Mouse (Mus musculus): ENCODE data around the gene Txnip. TPM values are rescaled to one million over a fixed set of nuclear protein-coding genes. Genes with fewer than 3 reads are reported as not detected.

Txnip gene
- polyA plus RNA-seq, 1 experiment from 2014 or later, result 157 TPM

- Histone ChIP-seq H3K4me1 (peaks cover 42% of the 10 kb centered on the region), H3K9ac (no peak overlapping the region), H3K9me3 (no peaks in the 10 kb centered on the region), H3K36me3 (peaks cover 23% of the 10 kb centered on the region), H3K27me3 (no peaks in the 10 kb centered on the region), H3K4me2 (no peak overlapping the region), H3K4me3 (no peak overlapping the region), H3K27ac (peak overlapping the region; percentile 57)
- no peak for ATAC-seq (ENCODE audit: insufficient number of reproducible peaks, low FRiP score, low TSS enrichment, low read depth)
- 56% methylated on average over 10 of the region's 10 CpGs for WGBS
These were observed 4.4 kb downstream of the Txnip start for GRCm38 (mm10) chr3:96561946-96562681.

DNA sequence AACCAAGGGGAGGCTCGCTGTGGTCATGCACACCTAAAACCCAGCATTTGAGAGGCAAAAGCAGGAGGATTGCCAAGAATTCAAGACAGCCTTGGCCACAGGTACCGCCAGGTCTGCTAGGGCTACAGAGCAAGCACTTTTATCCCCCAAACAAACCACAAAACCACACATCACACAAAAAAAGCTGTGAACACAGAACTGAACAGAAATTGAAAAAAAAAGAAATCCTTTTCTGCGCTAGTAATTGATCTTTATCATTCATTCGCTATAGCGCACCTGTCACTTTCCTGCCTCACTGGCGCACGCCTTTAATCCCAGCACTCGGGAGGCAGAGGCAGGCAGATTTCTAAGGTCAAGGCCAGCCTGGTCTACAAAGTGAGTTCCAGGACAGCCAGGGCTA, 5.5 kb downstream of the Txnip start:
- Histone ChIP-seq H3K4me3 (no peak overlapping the region), H3K4me2 (no peak overlapping the region), H3K4me1 (peaks cover 40% of the 10 kb centered on the region), H3K9me3 (no peaks in the 10 kb centered on the region), H3K27ac (no peak overlapping the region), H3K27me3 (no peaks in the 10 kb centered on the region), H3K9ac (no peak overlapping the region), H3K36me3 (peaks cover 23% of the 10 kb centered on the region)
- ATAC-seq (ENCODE audit: insufficient number of reproducible peaks, low FRiP score, low TSS enrichment, low read depth), result no peak
- WGBS, result 87% methylated on average over 8 of the region's 8 CpGs

DNA sequence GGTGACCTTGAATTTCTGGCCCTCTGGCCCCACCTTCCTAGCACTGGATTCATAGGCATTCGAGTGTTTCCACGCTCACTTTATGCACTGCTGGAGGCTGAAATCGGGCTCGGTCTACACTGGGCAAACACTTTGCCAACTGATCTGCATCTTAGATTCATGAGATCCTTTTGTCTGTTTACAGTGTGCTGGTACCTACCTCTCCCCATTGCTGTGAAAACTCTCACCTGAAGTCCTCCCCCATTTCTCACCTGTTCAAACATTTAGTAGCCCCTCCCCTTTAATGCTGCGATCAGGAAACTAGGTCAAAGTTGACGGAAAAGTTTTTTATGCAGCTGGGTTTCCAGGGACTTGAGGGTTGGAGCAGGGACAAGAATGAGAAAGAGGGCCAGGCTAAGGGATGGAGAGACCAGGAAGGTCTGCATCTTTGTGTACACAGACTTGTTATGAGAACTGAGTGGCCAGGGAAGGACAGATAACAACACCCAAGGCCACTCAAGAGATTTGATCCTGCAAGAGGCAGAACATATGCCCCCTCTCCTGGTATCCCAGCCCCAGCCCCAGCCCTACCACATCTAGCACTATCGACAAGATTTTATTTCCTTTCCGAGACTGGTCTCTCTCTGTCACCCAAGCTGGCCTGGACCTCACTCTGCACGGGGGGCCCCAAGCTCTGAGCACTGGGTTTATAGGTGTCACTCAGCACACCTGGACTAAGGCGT, 6.3 kb downstream of the Txnip start:
- H3K36me3 ChIP-seq, result peaks cover 23% of the 10 kb centered on the region
- no peaks in the 10 kb centered on the region for H3K9me3 ChIP-seq
- peak; percentile 52; the same call in 1 of the 2 replicates for ATAC-seq (ENCODE audit: insufficient number of reproducible peaks, low FRiP score, low TSS enrichment, low read depth)
- 40% methylated on average over 10 of the region's 10 CpGs for WGBS
- peak overlapping the region; percentile 17; the same call in 1 of the 2 replicates for H3K4me2 ChIP-seq
- no peak overlapping the region for H3K4me3 ChIP-seq
- H3K4me1 ChIP-seq, result peaks cover 40% of the 10 kb centered on the region
- H3K27ac ChIP-seq, result peak overlapping the region; percentile 75
- H3K9ac ChIP-seq, result no peak overlapping the region
- no peaks in the 10 kb centered on the region for H3K27me3 ChIP-seq

DNA sequence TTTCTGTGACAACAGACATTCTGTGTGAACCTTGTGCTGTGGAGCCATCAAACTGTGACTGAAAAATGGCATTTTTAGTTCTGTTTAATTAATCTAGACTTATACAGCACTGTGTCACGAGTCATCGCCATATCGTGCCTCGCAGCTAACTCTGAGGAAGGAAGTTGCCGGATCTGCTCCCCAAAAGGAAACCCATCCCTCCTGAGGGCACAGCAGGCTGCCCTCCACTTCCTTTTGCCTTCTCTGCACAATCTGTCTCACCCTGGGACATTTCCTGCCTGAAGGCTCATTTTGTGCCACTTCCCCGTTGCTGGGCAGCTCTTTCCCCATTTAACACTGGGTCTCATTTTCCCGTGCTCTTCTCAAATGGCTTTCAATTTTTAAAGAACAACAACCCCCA, 6.9 kb downstream of the Txnip start:
- Histone ChIP-seq H3K4me2 (peak overlapping the region; percentile 17; the same call in 1 of the 2 replicates), H3K27ac (peak overlapping the region; percentile 75), H3K4me1 (peaks cover 36% of the 10 kb centered on the region), H3K36me3 (peaks cover 19% of the 10 kb centered on the region), H3K27me3 (no peaks in the 10 kb centered on the region), H3K9ac (no peak overlapping the region), H3K4me3 (no peak overlapping the region), H3K9me3 (no peaks in the 10 kb centered on the region)
- ATAC-seq (ENCODE audit: insufficient number of reproducible peaks, low FRiP score, low TSS enrichment, low read depth), result no peak
- 38% methylated on average over 7 of the region's 7 CpGs for WGBS

DNA sequence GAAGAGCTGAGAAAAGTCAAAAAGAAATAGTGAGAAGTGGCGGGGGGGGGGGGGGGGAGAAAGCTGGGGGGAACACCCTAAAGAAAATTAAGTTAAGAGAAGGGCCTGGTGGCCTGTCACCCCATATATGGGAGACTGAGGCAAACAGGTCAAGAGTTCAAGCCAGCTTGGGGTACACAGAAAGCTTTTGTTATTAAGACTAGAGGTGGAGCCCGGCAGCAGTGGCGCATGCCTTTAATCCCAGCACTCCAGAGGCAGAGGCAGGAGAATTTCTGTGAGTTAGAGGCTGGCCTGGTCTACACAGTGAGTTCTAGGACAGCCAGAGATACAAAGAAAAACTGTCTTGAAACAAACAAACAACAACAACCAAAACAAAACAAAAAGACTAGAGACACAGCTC, 7.3 kb downstream of the Txnip start:
- peaks cover 14% of the 10 kb centered on the region for H3K36me3 ChIP-seq
- no peaks in the 10 kb centered on the region for H3K27me3 ChIP-seq
- no peaks in the 10 kb centered on the region for H3K9me3 ChIP-seq
- H3K27ac ChIP-seq, result peak overlapping the region; percentile 38; the same call in 1 of the 2 replicates
- H3K9ac ChIP-seq, result no peak overlapping the region
- peaks cover 31% of the 10 kb centered on the region for H3K4me1 ChIP-seq
- no peak overlapping the region for H3K4me2 ChIP-seq
- H3K4me3 ChIP-seq, result no peak overlapping the region
- WGBS, result 90% methylated on average over 2 of the region's 3 CpGs
- ATAC-seq (ENCODE audit: insufficient number of reproducible peaks, low FRiP score, low TSS enrichment, low read depth), result no peak

- Histone ChIP-seq H3K4me2 (no peak overlapping the region), H3K27me3 (no peaks in the 10 kb centered on the region), H3K4me1 (peaks cover 17% of the 10 kb centered on the region), H3K27ac (no peak overlapping the region), H3K9me3 (no peaks in the 10 kb centered on the region), H3K4me3 (no peak overlapping the region), H3K9ac (no peak overlapping the region), H3K36me3 (no peaks in the 10 kb centered on the region)
- ATAC-seq (ENCODE audit: insufficient number of reproducible peaks, low FRiP score, low TSS enrichment, low read depth), result no peak
- 74% methylated on average over 8 of the region's 8 CpGs for WGBS
These were observed 9.1 kb downstream of the Txnip start for GRCm38 (mm10) chr3:96566661-96567450.

DNA sequence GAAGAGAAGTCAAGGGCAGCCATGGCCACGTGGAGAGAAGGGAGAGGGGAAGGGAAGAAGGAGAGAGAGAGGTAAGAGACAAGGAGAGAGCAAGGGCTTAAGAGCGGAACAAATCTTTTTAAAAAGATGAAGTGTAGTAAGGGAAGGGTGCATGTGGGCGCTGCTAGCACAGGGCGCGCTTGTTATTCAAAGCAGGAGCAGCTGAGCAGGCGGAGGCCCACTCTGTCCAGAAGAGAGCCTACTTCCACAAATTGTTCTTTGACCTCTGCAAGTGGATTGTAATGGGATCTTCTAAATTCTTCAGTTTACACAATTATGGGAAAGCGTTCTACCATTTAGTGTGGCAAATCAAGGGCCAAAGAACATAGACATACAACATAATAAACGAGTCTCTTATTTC, 10.8 kb downstream of the Txnip start:
- Histone ChIP-seq H3K36me3 (no peaks in the 10 kb centered on the region), H3K9ac (no peak overlapping the region), H3K4me1 (peaks cover 11% of the 10 kb centered on the region), H3K9me3 (no peaks in the 10 kb centered on the region), H3K27ac (peak overlapping the region; percentile 50; the same call in 1 of the 2 replicates), H3K4me2 (no peak overlapping the region), H3K27me3 (no peaks in the 10 kb centered on the region), H3K4me3 (no peak overlapping the region)
- 74% methylated on average over 8 of the region's 8 CpGs for WGBS
- ATAC-seq (ENCODE audit: insufficient number of reproducible peaks, low FRiP score, low TSS enrichment, low read depth), result no peak

DNA sequence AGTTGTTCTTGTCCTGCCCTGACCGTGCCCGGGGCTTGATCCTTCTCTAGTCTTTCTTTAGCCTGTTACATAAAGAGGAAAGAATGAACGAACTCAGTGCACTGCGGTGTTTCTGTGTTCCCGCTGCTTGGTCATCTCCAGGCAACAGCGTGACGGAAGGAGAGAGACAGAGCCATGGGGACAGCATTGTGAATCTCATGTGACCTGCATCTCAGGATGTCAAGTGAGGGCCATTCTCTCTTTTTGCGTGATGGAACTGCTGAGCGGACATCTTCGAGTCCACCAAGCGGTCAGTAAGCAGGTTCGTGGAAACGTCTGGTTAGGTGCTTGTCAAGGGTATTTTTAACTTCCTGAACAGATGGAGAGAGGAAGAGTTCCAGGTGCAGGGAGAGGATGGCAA, 11.7 kb downstream of the Txnip start:
- no peaks in the 10 kb centered on the region for H3K9me3 ChIP-seq
- H3K9ac ChIP-seq, result no peak overlapping the region
- 89% methylated on average over 13 of the region's 13 CpGs for WGBS
- H3K27me3 ChIP-seq, result no peaks in the 10 kb centered on the region
- ATAC-seq (ENCODE audit: insufficient number of reproducible peaks, low FRiP score, low TSS enrichment, low read depth), result no peak
- no peak overlapping the region for H3K4me3 ChIP-seq
- H3K4me2 ChIP-seq, result no peak overlapping the region
- no peak overlapping the region for H3K27ac ChIP-seq
- peaks cover 3% of the 10 kb centered on the region for H3K4me1 ChIP-seq
- no peaks in the 10 kb centered on the region for H3K36me3 ChIP-seq

GRCm38 (mm10) chr3:96569966-96570605, 12.3 kb downstream of the Txnip start:
- H3K4me2 ChIP-seq, result no peak overlapping the region
- 85% methylated on average over 11 of the region's 11 CpGs for WGBS
- ATAC-seq (ENCODE audit: insufficient number of reproducible peaks, low FRiP score, low TSS enrichment, low read depth), result no peak
- H3K27me3 ChIP-seq, result no peaks in the 10 kb centered on the region
- H3K4me1 ChIP-seq, result no peaks in the 10 kb centered on the region; the same call in 1 of the 2 replicates
- H3K27ac ChIP-seq, result no peak overlapping the region
- H3K9ac ChIP-seq, result no peak overlapping the region
- no peaks in the 10 kb centered on the region for H3K36me3 ChIP-seq
- H3K9me3 ChIP-seq, result no peaks in the 10 kb centered on the region
- H3K4me3 ChIP-seq, result no peak overlapping the region

GRCm38 (mm10) chr3:96570643-96571042, 12.9 kb downstream of the Txnip start:
- no peak for ATAC-seq (ENCODE audit: insufficient number of reproducible peaks, low FRiP score, low TSS enrichment, low read depth)
- Histone ChIP-seq H3K36me3 (no peaks in the 10 kb centered on the region), H3K9me3 (no peaks in the 10 kb centered on the region), H3K9ac (no peak overlapping the region), H3K4me3 (no peak overlapping the region), H3K4me1 (peaks cover 4% of the 10 kb centered on the region), H3K27me3 (no peaks in the 10 kb centered on the region), H3K27ac (no peak overlapping the region), H3K4me2 (no peak overlapping the region)
- WGBS, result 63% methylated on average over 7 of the region's 7 CpGs

DNA sequence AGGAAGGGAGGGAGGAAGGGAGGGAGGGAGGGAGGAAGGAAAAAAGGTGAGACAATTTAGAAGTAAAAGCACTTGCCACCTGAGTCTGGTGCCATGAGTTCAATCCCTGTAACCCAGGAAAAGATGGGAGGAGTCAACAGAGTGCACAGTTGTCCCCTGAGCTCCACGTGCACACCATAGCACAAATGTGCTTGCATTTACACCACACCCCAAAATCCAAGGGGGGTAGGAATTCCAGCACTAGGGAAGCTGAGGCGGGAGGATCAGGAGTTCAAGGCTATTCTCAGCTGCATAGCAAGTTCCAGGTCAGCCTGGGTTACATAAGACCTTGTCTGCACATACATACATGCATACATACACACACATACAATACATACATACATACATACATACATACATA, 13.6 kb downstream of the Txnip start:
- no peak overlapping the region for H3K27ac ChIP-seq
- no peak for ATAC-seq (ENCODE audit: insufficient number of reproducible peaks, low FRiP score, low TSS enrichment, low read depth)
- WGBS, result 68% methylated on average over 2 of the region's 2 CpGs
- H3K4me1 ChIP-seq, result peaks cover 10% of the 10 kb centered on the region
- no peak overlapping the region for H3K9ac ChIP-seq
- no peak overlapping the region for H3K4me2 ChIP-seq
- H3K4me3 ChIP-seq, result no peak overlapping the region
- H3K9me3 ChIP-seq, result no peaks in the 10 kb centered on the region
- H3K36me3 ChIP-seq, result no peaks in the 10 kb centered on the region
- H3K27me3 ChIP-seq, result no peaks in the 10 kb centered on the region
